Mouse (Mus musculus) midbrain, postnatal 0 days (tissue): ENCODE results near the gene Prop1. TPM values are rescaled to one million over a fixed set of nuclear protein-coding genes. Genes with fewer than 3 reads are reported as not detected.

Source experiments
- ATAC-seq: fragments of 200-750 bp; cut with Nextera tagmentation; 2 replicates; pipeline ENCODE4 v1.8.0; 2017; ENCODE audit warnings: moderate number of reproducible peaks, mild to moderate bottlenecking, moderate TSS enrichment, moderate library complexity; ENCODE audit not compliant: low FRiP score
- DNase-seq: peaks from one replicate; pipeline ENCODE4 v3.0.0-alpha.2; 2015; ENCODE audit warnings: low spot score
- H3K27ac ChIP-seq: fragments of 300-500 bp; sonication (generic); 2 replicates; pipeline ENCODE4 v1.5.1; 2014; ENCODE audit warnings: low read depth, mild to moderate bottlenecking, low read length, mixed read lengths
- H3K27me3 ChIP-seq: fragments of 300-500 bp; sonication (generic); 2 replicates; pipeline ENCODE4 v1.6.1; 2014; ENCODE audit warnings: low read length, control low read depth, mixed read lengths; ENCODE audit not compliant: insufficient read depth
- H3K36me3 ChIP-seq: fragments of 300-500 bp; sonication (generic); 2 replicates; pipeline ENCODE4 v1.6.1; 2014; ENCODE audit warnings: low read length, control low read depth, mixed read lengths; ENCODE audit not compliant: insufficient read depth
- H3K4me1 ChIP-seq: fragments of 300-500 bp; sonication (generic); 2 replicates; pipeline ENCODE4 v1.6.1; 2014; ENCODE audit warnings: mild to moderate bottlenecking, control low read depth, antibody characterized with exemption, low read length, mixed read lengths; ENCODE audit not compliant: insufficient read depth
- H3K4me2 ChIP-seq: fragments of 300-500 bp; sonication (generic); 2 replicates; pipeline ENCODE4 v1.6.1; 2014; ENCODE audit warnings: low read depth, mild to moderate bottlenecking, low read length, mixed read lengths; ENCODE audit not compliant: poor library complexity, severe bottlenecking
- H3K4me3 ChIP-seq: fragments of 300-500 bp; sonication (generic); 2 replicates; pipeline ENCODE4 v1.5.1; 2014; ENCODE audit warnings: low read depth, mild to moderate bottlenecking, low read length, moderate library complexity
- H3K9ac ChIP-seq: fragments of 300-500 bp; sonication (generic); replicated peaks from 2 replicates; pipeline ENCODE4 v1.6.1; 2014; ENCODE audit warnings: mild to moderate bottlenecking, low read length, moderate library complexity, mixed read lengths; ENCODE audit not compliant: poor library complexity, severe bottlenecking
- H3K9me3 ChIP-seq: fragments of 300-500 bp; sonication (generic); 2 replicates; pipeline ENCODE4 v1.6.1; 2016; ENCODE audit warnings: low read length, control low read depth
- CTCF ChIP-seq: IDR thresholded peaks from 2 replicates; pipeline ENCODE4 v1.5.1; 2016; ENCODE audit warnings: antibody characterized with exemption, mild to moderate bottlenecking
- WGBS: fragments of 180-500 bp; shearing (Covaris S2); extraction: QIAGEN DNeasy Blood & Tissue Kit; methylation state at CpG from one replicate; pipeline ENCODE4 v1.1.7; 2014; 5-methylcytosine and 5-hydroxymethylcytosine counted together
- polyA plus RNA-seq: library from polyadenylated mRNA; unstranded; fragments of >200 nt; fragmentation: Nextera tagmentation; extraction: Ambion mirVana; gene quantifications from 2 replicates; pipeline ENCODE4 v1.2.1, GENCODE M21; 2015
- total RNA-seq: library from RNA; depleted of rRNA; stranded (reverse); fragments of >200 nt; gene quantifications from 2 replicates; pipeline ENCODE4 v1.2.3, GENCODE M21; 2014; rRNA removed

The Prop1 gene
- total RNA-seq (not detected in 2 replicates), polyA plus RNA-seq (not detected in 2 replicates)

- DNase-seq (no peak), ATAC-seq (no peak)
- no peak within 1 kb of the TSS for H3K9ac ChIP-seq
- H3K4me1 ChIP-seq: no peaks in the 10 kb centered on the region
- no peak for TF ChIP-seq CTCF
- H3K9me3 ChIP-seq: no peaks in the 10 kb centered on the region
- H3K27ac ChIP-seq: no peak within 1 kb of the TSS
- no peaks in the 10 kb centered on the region for H3K36me3 ChIP-seq
- no peaks in the 10 kb centered on the region for H3K27me3 ChIP-seq
- WGBS: 74% methylated on average over 6 of the region's 6 CpGs
- no peak within 1 kb of the TSS for H3K4me2 ChIP-seq
- H3K4me3 ChIP-seq: no peak within 1 kb of the TSS
Observed at GRCm38 (mm10) chr11:50953665-50954064, at the start of gene Prop1. Gene Prop1 (minus strand): TSS chr11:50953765.

GRCm38 (mm10) chr11:51003296-51003695 lies 49.7 kb upstream of the Prop1 start, which contains the start of gene Olfr51:
Gene Olfr51 (plus strand): TSS chr11:51003596.
- ATAC-seq: no peak
- DNase-seq: no peak
- no peaks in the 10 kb centered on the region for H3K27me3 ChIP-seq
- no peak within 1 kb of the TSS for H3K27ac ChIP-seq
- no peaks in the 10 kb centered on the region for H3K36me3 ChIP-seq
- no peaks in the 10 kb centered on the region for H3K9me3 ChIP-seq
- no peak for TF ChIP-seq CTCF
- H3K4me1 ChIP-seq: no peaks in the 10 kb centered on the region
- H3K9ac ChIP-seq: no peak within 1 kb of the TSS
- no peak within 1 kb of the TSS for H3K4me3 ChIP-seq
- 80% methylated on average over 5 of the region's 5 CpGs for WGBS
- H3K4me2 ChIP-seq: no peak within 1 kb of the TSS

DNA sequence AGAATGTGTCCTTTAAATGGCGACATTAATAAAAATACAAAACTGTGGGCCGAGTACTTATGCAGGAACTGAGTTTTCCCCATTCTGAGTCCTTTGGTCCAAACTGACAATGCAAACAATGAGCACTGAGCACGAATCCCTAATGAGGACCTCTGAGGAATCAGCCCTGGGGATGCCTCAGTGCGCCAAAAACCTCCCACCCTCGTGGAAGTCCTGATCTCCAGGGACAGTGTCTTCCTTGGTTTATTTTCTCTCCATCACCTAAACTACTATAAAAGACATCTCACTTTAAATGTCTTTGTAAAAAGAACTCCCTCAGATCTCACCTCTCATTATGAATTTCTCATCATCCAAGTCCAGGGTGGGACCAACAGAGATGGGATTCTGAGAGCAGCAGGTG lies 28.1 kb upstream of the Prop1 start, which contains the start of gene Olfr1377:
Gene Olfr1377, plus strand, starts transcription at position 301 of the 400 bp plus-strand sequence.
- Histone ChIP-seq H3K9me3 (no peaks in the 10 kb centered on the region), H3K27me3 (no peaks in the 10 kb centered on the region), H3K27ac (no peak within 1 kb of the TSS), H3K36me3 (no peaks in the 10 kb centered on the region), H3K4me2 (no peak within 1 kb of the TSS), H3K4me1 (no peaks in the 10 kb centered on the region), H3K9ac (no peak within 1 kb of the TSS), H3K4me3 (no peak within 1 kb of the TSS)
- ATAC-seq (no peak), DNase-seq (no peak)
- WGBS: 52% methylated on average over 5 of the region's 5 CpGs
- no peak for TF ChIP-seq CTCF

DNA sequence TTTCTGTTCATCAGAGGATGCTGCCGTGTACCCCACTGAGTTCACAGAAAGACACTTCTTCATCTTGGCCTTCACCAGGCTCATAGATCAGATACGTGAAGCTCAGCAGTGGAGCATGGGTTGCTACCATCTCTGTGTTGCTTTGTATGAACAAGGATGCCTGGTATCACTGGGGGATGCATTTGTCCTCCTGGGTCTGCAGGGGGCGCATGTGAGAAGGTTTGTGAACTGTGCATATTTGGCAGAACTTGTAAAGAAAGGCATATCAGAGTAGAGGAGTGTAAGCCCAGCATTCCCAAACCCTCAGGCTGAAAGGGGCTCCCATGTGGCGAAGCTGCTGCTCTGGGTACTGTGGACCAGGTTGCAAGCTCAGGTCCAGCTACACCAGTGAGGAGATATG lies 23.7 kb upstream of the Prop1 start:
- no peaks in the 10 kb centered on the region for H3K4me1 ChIP-seq
- no peaks in the 10 kb centered on the region for H3K36me3 ChIP-seq
- no peak overlapping the region for H3K4me3 ChIP-seq
- H3K9me3 ChIP-seq: no peaks in the 10 kb centered on the region
- DNase-seq (no peak), ATAC-seq (no peak)
- H3K9ac ChIP-seq: no peak overlapping the region
- no peak for TF ChIP-seq CTCF
- H3K27ac ChIP-seq: no peak overlapping the region
- H3K27me3 ChIP-seq: no peaks in the 10 kb centered on the region
- 70% methylated on average over 4 of the region's 4 CpGs for WGBS
- no peak overlapping the region for H3K4me2 ChIP-seq

GRCm38 (mm10) chr11:50966230-50966629 lies 12.7 kb upstream of the Prop1 start, which contains the start of gene Olfr1378:
Gene Olfr1378 (plus strand): TSS chr11:50966530.
- no peak for DNase-seq
- WGBS: 79% methylated on average over 11 of the region's 11 CpGs
- no peak for TF ChIP-seq CTCF
- no peak within 1 kb of the TSS for H3K27ac ChIP-seq
- H3K9ac ChIP-seq: no peak within 1 kb of the TSS
- no peak within 1 kb of the TSS for H3K4me2 ChIP-seq
- H3K9me3 ChIP-seq: no peaks in the 10 kb centered on the region
- no peaks in the 10 kb centered on the region for H3K36me3 ChIP-seq
- no peak within 1 kb of the TSS for H3K4me3 ChIP-seq
- H3K27me3 ChIP-seq: no peaks in the 10 kb centered on the region
- H3K4me1 ChIP-seq: no peaks in the 10 kb centered on the region
- no peak for ATAC-seq

DNA sequence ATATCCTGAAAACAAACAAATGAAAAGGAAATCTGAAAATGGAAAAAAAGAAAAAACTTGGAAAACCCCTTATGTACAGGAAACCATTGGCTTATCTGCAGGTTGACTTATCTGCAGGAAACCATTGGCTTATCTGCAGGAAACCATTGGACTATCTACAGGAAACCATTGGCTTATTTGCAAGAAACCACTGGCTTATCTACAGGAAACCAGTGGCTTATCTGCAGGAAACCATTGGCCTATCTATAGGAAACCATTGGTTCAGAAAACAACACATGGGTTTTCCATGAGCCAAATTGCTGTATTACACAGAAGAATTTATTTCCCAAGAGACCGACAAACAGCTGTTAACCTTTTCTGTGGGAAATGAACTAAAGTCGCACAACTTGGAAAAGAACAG lies 11.3 kb upstream of the Prop1 start:
- no peak overlapping the region for H3K9ac ChIP-seq
- no peak overlapping the region for H3K4me3 ChIP-seq
- no peaks in the 10 kb centered on the region for H3K36me3 ChIP-seq
- 74% methylated on average over 2 of the region's 2 CpGs for WGBS
- H3K4me1 ChIP-seq: no peaks in the 10 kb centered on the region
- H3K27ac ChIP-seq: no peak overlapping the region
- ATAC-seq (no peak), DNase-seq (no peak)
- no peak overlapping the region for H3K4me2 ChIP-seq
- no peaks in the 10 kb centered on the region for H3K9me3 ChIP-seq
- H3K27me3 ChIP-seq: no peaks in the 10 kb centered on the region
- no peak for TF ChIP-seq CTCF
